Mouse (Mus musculus): Measurements from ENCODE around the gene Olfr323. TPM values are rescaled to one million over a fixed set of nuclear protein-coding genes. Genes with fewer than 3 reads are reported as not detected.

The Olfr323 gene
- polyA plus RNA-seq (2014; fragmentation: Illumina TruSeq; extraction: RNeasy Lipid Tissue Mini Kit (QIAGEN cat#74804); ENCODE audit: low read depth, low replicate concordance), result not detected

DNA sequence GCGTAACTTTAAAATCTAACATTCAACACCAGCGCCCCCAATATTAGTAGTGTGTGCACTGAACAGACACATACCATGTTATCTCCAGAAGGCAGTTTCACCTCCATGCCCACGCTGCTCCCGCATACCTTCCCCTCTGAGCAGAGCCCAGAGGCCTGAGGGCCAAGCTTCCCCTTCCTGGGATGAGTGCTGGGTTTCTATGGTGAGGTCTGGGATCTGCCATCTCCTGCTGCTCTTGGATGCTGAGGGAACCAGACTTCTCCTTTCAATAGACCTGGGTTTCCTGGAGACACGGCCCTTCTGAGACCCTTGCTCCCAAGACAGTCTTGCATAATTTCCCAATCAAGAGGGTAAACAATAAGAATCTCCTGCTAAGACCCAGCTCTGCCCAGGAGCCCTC lies at the start of gene Olfr323:
Olfr323 (minus strand) TSS at position 101 of the 400 bp plus-strand sequence.

DNA sequence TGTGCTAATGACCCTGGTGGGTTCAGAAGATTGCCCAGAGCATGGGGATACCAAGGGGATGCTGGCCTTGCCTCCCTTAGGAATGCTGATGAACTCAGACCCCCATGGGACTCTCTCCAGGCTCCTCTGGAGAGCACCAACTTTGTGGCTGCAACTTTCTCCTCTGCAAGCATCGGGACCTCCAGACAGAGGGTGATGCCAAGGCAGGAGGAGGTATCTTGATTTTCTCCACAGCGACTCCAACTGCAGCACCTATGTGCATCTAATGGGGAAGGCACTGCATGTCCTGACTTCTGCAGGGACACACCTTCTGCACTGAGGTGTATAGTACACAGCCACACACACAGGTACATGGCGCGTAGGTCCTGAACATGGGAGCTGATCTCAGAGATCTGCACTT lies 28.3 kb upstream of the Olfr323 start, which contains the start of gene Olfr322:
Olfr322 (plus strand) TSS at position 187 of the 400 bp plus-strand sequence.

DNA sequence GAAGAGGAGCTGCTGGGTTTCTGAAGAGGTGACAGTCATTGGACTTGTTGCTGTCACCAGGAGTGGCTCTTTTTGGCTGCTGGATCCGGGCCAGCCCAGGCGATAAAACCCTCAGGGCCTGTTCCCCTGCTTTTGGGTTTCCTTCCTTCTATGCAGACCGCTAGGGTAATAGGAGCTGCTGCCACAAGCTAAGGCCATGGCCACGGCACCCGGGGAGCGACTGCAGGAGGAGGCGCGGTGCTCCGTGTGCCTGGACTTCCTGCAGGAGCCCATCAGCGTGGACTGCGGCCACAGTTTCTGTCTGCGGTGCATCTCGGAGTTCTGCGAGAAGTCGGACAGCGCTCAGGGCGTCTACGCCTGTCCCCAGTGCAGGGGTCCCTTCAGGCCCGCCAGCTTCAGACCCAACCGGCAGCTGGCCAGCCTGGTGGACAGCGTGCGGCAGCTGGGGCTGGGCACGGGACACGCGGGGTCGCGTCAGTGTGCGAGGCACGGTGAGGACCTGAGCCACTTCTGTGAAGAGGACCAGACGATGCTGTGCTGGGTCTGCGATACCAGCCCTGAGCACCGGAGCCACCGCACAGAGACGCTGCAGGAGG lies 10.1 kb upstream of the Olfr323 start, which contains the start of gene Trim58:
Trim58 (plus strand) TSS at position 194 of the 596 bp plus-strand sequence.

DNA sequence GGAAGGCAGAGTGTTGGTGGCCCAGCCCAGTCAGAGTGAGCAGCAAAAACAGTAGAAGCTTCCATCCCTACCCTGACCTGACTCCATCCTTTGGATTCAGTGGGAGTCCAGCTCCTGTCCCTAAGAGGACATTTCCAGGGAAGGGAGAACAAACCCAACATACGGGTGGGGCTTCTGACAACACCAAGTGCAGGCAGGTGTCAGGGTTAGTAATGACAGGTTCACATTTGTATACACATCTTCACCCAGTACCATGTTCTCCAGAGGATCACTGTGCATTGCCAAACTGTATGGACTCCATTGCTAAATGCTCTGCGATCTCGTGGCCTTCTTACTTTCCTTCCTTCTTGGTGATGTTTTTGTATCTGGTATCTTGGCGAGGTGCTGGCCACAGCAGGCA lies 14.3 kb downstream of the Olfr323 start, which contains the start of gene 2210407C18Rik:
2210407C18Rik (minus strand) TSS at position 101 of the 400 bp plus-strand sequence.

DNA sequence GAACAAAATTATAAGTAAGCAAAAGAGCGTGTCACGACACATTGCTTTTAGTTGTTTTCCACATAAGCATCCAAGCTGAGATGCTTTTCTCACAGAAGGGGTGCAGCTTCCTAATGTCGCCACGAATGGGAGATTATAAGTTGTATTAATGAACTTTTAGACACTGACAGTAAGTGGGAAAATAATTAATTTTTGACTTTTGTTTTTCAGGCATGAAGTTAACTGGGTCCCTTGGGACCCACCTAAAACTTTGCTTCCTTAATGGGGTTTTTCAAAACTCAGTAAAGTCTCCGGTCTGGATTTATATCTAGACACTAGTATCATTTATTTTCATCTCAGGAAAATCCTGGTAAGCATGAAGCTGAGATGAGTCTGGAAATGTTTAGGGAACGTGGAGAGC lies 35.5 kb downstream of the Olfr323 start, which contains the start of gene Olfr324:
Olfr324 (plus strand) TSS at position 301 of the 400 bp plus-strand sequence.

DNA sequence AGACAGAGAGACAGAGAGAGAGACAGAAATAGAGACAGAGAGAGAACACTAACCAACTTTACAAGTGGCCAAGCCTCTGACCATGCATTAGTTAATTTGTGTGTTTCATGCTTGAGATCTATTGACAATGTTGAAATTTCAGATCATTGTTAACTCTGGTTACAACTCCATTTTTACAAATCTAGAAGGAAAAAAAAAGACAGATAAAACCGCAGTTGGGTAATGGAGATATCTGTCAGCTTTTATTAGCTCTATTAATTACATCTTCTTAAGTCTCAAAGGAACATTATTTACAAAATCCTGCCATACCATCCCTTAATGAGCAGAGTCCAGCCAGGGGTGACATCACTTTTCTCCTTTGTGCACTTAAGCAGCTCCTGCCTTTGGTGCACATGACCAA lies 52.9 kb downstream of the Olfr323 start, which contains the start of gene Olfr325:
Olfr325 (plus strand) TSS at position 301 of the 400 bp plus-strand sequence.

Other genes with a start within 250 kb of the Olfr323 start
- not detected for gene 1810065E05Rik, start 209.4 kb downstream of the Olfr323 start, polyA plus RNA-seq (2014; fragmentation: Illumina TruSeq; extraction: RNeasy Lipid Tissue Mini Kit (QIAGEN cat#74804); ENCODE audit: low read depth, low replicate concordance)
- not detected for gene Gm12253, start 197.9 kb downstream of the Olfr323 start, polyA plus RNA-seq (2014; fragmentation: Illumina TruSeq; extraction: RNeasy Lipid Tissue Mini Kit (QIAGEN cat#74804); ENCODE audit: low read depth, low replicate concordance)
- gene Lypd9, start 177.6 kb downstream of the Olfr323 start, polyA plus RNA-seq (2014; fragmentation: Illumina TruSeq; extraction: RNeasy Lipid Tissue Mini Kit (QIAGEN cat#74804); ENCODE audit: low read depth, low replicate concordance), result not detected
- gene Olfr30, start 168.2 kb downstream of the Olfr323 start, polyA plus RNA-seq (2014; fragmentation: Illumina TruSeq; extraction: RNeasy Lipid Tissue Mini Kit (QIAGEN cat#74804); ENCODE audit: low read depth, low replicate concordance), result not detected
- gene Olfr332, start 137.9 kb downstream of the Olfr323 start, polyA plus RNA-seq (2014; fragmentation: Illumina TruSeq; extraction: RNeasy Lipid Tissue Mini Kit (QIAGEN cat#74804); ENCODE audit: low read depth, low replicate concordance), result not detected
- gene Olfr331, start 127.9 kb downstream of the Olfr323 start, polyA plus RNA-seq (2014; fragmentation: Illumina TruSeq; extraction: RNeasy Lipid Tissue Mini Kit (QIAGEN cat#74804); ENCODE audit: low read depth, low replicate concordance), result not detected
- not detected for gene Olfr330, start 95.7 kb downstream of the Olfr323 start, polyA plus RNA-seq (2014; fragmentation: Illumina TruSeq; extraction: RNeasy Lipid Tissue Mini Kit (QIAGEN cat#74804); ENCODE audit: low read depth, low replicate concordance)
- not detected for gene Olfr329-ps, start 84.1 kb downstream of the Olfr323 start, polyA plus RNA-seq (2014; fragmentation: Illumina TruSeq; extraction: RNeasy Lipid Tissue Mini Kit (QIAGEN cat#74804); ENCODE audit: low read depth, low replicate concordance)
- not detected for gene Olfr328, start 74.9 kb downstream of the Olfr323 start, polyA plus RNA-seq (2014; fragmentation: Illumina TruSeq; extraction: RNeasy Lipid Tissue Mini Kit (QIAGEN cat#74804); ENCODE audit: low read depth, low replicate concordance)
- not detected for gene Olfr224, start 59.9 kb downstream of the Olfr323 start, polyA plus RNA-seq (2014; fragmentation: Illumina TruSeq; extraction: RNeasy Lipid Tissue Mini Kit (QIAGEN cat#74804); ENCODE audit: low read depth, low replicate concordance)
- not detected for gene Olfr325, start 52.8 kb downstream of the Olfr323 start, polyA plus RNA-seq (2014; fragmentation: Illumina TruSeq; extraction: RNeasy Lipid Tissue Mini Kit (QIAGEN cat#74804); ENCODE audit: low read depth, low replicate concordance)
- gene Olfr324, start 35.4 kb downstream of the Olfr323 start, polyA plus RNA-seq (2014; fragmentation: Illumina TruSeq; extraction: RNeasy Lipid Tissue Mini Kit (QIAGEN cat#74804); ENCODE audit: low read depth, low replicate concordance), result not detected
- gene 2210407C18Rik, start 14.4 kb downstream of the Olfr323 start, polyA plus RNA-seq (2014; fragmentation: Illumina TruSeq; extraction: RNeasy Lipid Tissue Mini Kit (QIAGEN cat#74804); ENCODE audit: low read depth, low replicate concordance), result not detected
- gene Trim58, start 10.0 kb upstream of the Olfr323 start, polyA plus RNA-seq (2014; fragmentation: Illumina TruSeq; extraction: RNeasy Lipid Tissue Mini Kit (QIAGEN cat#74804); ENCODE audit: low read depth, low replicate concordance), result not detected
- gene Olfr322, start 28.3 kb upstream of the Olfr323 start, polyA plus RNA-seq (2014; fragmentation: Illumina TruSeq; extraction: RNeasy Lipid Tissue Mini Kit (QIAGEN cat#74804); ENCODE audit: low read depth, low replicate concordance), result not detected
- gene Olfr320, start 50.6 kb upstream of the Olfr323 start, polyA plus RNA-seq (2014; fragmentation: Illumina TruSeq; extraction: RNeasy Lipid Tissue Mini Kit (QIAGEN cat#74804); ENCODE audit: low read depth, low replicate concordance), result not detected
- gene Olfr319, start 68.7 kb upstream of the Olfr323 start, polyA plus RNA-seq (2014; fragmentation: Illumina TruSeq; extraction: RNeasy Lipid Tissue Mini Kit (QIAGEN cat#74804); ENCODE audit: low read depth, low replicate concordance), result not detected
- gene Olfr318, start 93.5 kb upstream of the Olfr323 start, polyA plus RNA-seq (2014; fragmentation: Illumina TruSeq; extraction: RNeasy Lipid Tissue Mini Kit (QIAGEN cat#74804); ENCODE audit: low read depth, low replicate concordance), result not detected
- gene Olfr317, start 108.7 kb upstream of the Olfr323 start, polyA plus RNA-seq (2014; fragmentation: Illumina TruSeq; extraction: RNeasy Lipid Tissue Mini Kit (QIAGEN cat#74804); ENCODE audit: low read depth, low replicate concordance), result not detected
- gene Olfr316, start 122.2 kb upstream of the Olfr323 start, polyA plus RNA-seq (2014; fragmentation: Illumina TruSeq; extraction: RNeasy Lipid Tissue Mini Kit (QIAGEN cat#74804); ENCODE audit: low read depth, low replicate concordance), result not detected
- not detected for gene Olfr315, start 142.7 kb upstream of the Olfr323 start, polyA plus RNA-seq (2014; fragmentation: Illumina TruSeq; extraction: RNeasy Lipid Tissue Mini Kit (QIAGEN cat#74804); ENCODE audit: low read depth, low replicate concordance)
- not detected for gene Olfr314, start 152.5 kb upstream of the Olfr323 start, polyA plus RNA-seq (2014; fragmentation: Illumina TruSeq; extraction: RNeasy Lipid Tissue Mini Kit (QIAGEN cat#74804); ENCODE audit: low read depth, low replicate concordance)
- not detected for gene Fam183b, start 171.5 kb upstream of the Olfr323 start, polyA plus RNA-seq (2014; fragmentation: Illumina TruSeq; extraction: RNeasy Lipid Tissue Mini Kit (QIAGEN cat#74804); ENCODE audit: low read depth, low replicate concordance)
- gene Olfr313, start 184.5 kb upstream of the Olfr323 start, polyA plus RNA-seq (2014; fragmentation: Illumina TruSeq; extraction: RNeasy Lipid Tissue Mini Kit (QIAGEN cat#74804); ENCODE audit: low read depth, low replicate concordance), result not detected
- gene Olfr312, start 198.7 kb upstream of the Olfr323 start, polyA plus RNA-seq (2014; fragmentation: Illumina TruSeq; extraction: RNeasy Lipid Tissue Mini Kit (QIAGEN cat#74804); ENCODE audit: low read depth, low replicate concordance), result not detected
- gene Olfr311, start 208.8 kb upstream of the Olfr323 start, polyA plus RNA-seq (2014; fragmentation: Illumina TruSeq; extraction: RNeasy Lipid Tissue Mini Kit (QIAGEN cat#74804); ENCODE audit: low read depth, low replicate concordance), result not detected
- gene Gm12258, start 216.7 kb upstream of the Olfr323 start, polyA plus RNA-seq (2014; fragmentation: Illumina TruSeq; extraction: RNeasy Lipid Tissue Mini Kit (QIAGEN cat#74804); ENCODE audit: low read depth, low replicate concordance), result 6.3 TPM
- 8.4 TPM for gene 2810021J22Rik, start 236.7 kb upstream of the Olfr323 start, polyA plus RNA-seq (2014; fragmentation: Illumina TruSeq; extraction: RNeasy Lipid Tissue Mini Kit (QIAGEN cat#74804); ENCODE audit: low read depth, low replicate concordance)

All from kidney, adult 10 weeks (tissue).